Mouse (Mus musculus): ENCODE measurements around the gene Plod1. TPM values are rescaled to one million over a fixed set of nuclear protein-coding genes. Genes with fewer than 3 reads are reported as not detected.

Plod1 gene
- polyA plus RNA-seq, 1 experiment from 2014 or later, result 32.6 TPM

DNA sequence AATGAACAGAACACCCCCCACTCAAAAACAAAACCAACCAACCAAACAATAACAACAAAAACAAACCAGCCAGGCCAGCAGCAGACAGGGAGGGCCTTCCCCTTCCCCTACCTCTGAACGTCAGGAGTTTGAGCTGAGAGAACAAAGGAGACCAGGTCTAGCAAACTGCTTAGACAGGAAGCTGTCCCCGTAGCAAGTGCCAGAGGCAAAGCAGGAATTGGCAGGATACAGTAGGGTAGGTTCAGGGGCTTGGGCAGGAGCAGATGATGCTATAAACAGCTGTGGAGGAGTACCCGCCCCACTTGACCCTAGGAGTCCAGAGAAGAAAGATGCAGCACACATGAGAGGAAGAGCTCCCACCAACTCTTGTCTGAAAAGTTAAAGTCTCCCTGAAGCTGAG lies 2.4 kb downstream of the Plod1 start:
- Histone ChIP-seq H3K4me3 (ENCODE audit: low read depth, low read length) (no peak overlapping the region), H3K27me3 (replicated peaks; ENCODE audit: control insufficient read depth, insufficient read depth, low read length) (no peaks in the 10 kb centered on the region), H3K36me3 (ENCODE audit: control insufficient read depth, insufficient read depth, low read length) (0 out of 2 replicates have a peak, but pooled peaks cover 2% of the 10 kb centered on the region), H3K4me2 (no peak overlapping the region), H3K9me3 (ENCODE audit: control insufficient read depth, low read length) (no peaks in the 10 kb centered on the region), H3K4me1 (replicated peaks; ENCODE audit: control insufficient read depth, insufficient read depth, low read length) (peaks cover 7% of the 10 kb centered on the region), H3K9ac (ENCODE audit: low read depth, low read length) (no peak overlapping the region), H3K27ac (ENCODE audit: low read depth, low read length) (no peak overlapping the region)
- DNase-seq (ENCODE audit: low spot score) (no peak), ATAC-seq (replicated peaks; ENCODE audit: low FRiP score) (no peak)
- WGBS, result 59% methylated on average over 3 of the region's 3 CpGs

DNA sequence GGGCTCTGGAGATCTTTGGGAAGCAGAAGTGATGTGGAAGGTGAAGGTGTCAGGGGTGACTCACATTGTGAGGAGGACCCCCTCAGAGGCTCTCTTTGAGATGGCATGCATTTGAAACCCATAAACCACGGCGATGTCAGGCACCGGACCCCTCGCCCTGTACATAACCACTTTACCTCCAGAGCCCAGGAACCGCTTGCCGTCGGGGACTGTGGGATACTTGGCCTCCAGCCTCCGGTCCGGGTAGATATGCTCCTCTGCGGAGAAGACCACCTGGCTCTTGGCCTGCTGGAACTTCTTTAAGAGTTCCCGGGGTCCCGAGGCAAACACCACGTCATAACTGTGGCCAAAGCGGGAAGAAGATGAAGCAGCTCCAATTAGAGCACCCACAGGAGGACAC lies 5.6 kb downstream of the Plod1 start:
- DNase-seq (ENCODE audit: low spot score) (no peak), ATAC-seq (replicated peaks; ENCODE audit: low FRiP score) (no peak)
- Histone ChIP-seq H3K9ac (ENCODE audit: low read depth, low read length) (no peak overlapping the region), H3K27me3 (replicated peaks; ENCODE audit: control insufficient read depth, insufficient read depth, low read length) (no peaks in the 10 kb centered on the region), H3K36me3 (ENCODE audit: control insufficient read depth, insufficient read depth, low read length) (0 out of 2 replicates have a peak, but pooled peaks cover 2% of the 10 kb centered on the region), H3K27ac (ENCODE audit: low read depth, low read length) (no peak overlapping the region), H3K4me1 (replicated peaks; ENCODE audit: control insufficient read depth, insufficient read depth, low read length) (peaks cover 12% of the 10 kb centered on the region), H3K4me2 (no peak overlapping the region), H3K4me3 (ENCODE audit: low read depth, low read length) (no peak overlapping the region), H3K9me3 (ENCODE audit: control insufficient read depth, low read length) (no peaks in the 10 kb centered on the region)
- WGBS, result 92% methylated on average over 14 of the region's 14 CpGs

DNA sequence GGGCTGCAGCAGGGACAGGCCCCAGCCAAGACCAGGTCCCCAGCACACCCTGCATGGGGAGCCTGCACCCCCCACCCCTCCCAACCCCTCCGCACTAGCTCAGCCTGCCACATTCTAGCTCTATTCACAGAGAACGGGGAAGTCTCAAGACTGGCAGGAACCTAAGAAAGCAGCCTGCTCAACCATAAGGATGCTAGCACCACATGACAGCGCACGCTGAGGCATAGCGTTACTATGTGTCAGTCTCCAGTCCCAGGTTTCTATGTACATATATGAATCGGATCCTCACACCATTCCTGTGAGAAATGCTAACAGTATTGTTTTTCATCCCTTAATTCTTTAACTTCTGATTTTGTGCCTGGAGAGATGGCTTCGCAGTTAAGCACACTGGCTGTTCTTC lies 8.0 kb downstream of the Plod1 start:
- Histone ChIP-seq H3K4me3 (ENCODE audit: low read depth, low read length) (no peak overlapping the region), H3K4me2 (no peak overlapping the region; the same call in 1 of the 2 replicates), H3K27ac (ENCODE audit: low read depth, low read length) (no peak overlapping the region), H3K9me3 (ENCODE audit: control insufficient read depth, low read length) (no peaks in the 10 kb centered on the region), H3K4me1 (replicated peaks; ENCODE audit: control insufficient read depth, insufficient read depth, low read length) (peaks cover 8% of the 10 kb centered on the region), H3K27me3 (replicated peaks; ENCODE audit: control insufficient read depth, insufficient read depth, low read length) (no peaks in the 10 kb centered on the region), H3K9ac (ENCODE audit: low read depth, low read length) (no peak overlapping the region), H3K36me3 (ENCODE audit: control insufficient read depth, insufficient read depth, low read length) (peaks cover 9% of the 10 kb centered on the region; the same call in 1 of the 2 replicates)
- 68% methylated on average over 7 of the region's 7 CpGs for WGBS
- DNase-seq (ENCODE audit: low spot score), result no peak
- no peak; the same call in 1 of the 2 replicates for ATAC-seq (replicated peaks; ENCODE audit: low FRiP score)

DNA sequence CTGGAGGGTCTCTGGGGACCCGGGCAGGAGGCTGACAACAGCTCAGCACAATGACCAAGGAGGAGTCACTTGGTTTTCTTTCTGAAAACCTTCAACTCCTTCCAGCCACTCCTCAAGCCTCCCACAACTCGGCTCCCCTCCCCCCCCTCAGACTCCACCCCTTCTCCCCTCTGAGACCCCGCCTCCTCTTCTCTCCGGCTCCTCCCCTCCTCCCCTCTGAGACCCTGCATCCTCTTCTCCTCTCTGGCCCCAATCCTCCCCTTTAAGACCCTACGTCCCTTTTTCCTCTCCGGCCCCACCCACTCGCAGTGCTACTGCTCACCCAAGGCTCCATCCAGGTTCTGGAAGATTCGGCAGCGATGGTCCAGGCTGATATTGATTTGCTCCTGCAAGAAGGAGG lies 8.4 kb downstream of the Plod1 start:
- Histone ChIP-seq H3K9ac (ENCODE audit: low read depth, low read length) (no peak overlapping the region), H3K27ac (ENCODE audit: low read depth, low read length) (no peak overlapping the region), H3K36me3 (ENCODE audit: control insufficient read depth, insufficient read depth, low read length) (peaks cover 9% of the 10 kb centered on the region; the same call in 1 of the 2 replicates), H3K4me1 (replicated peaks; ENCODE audit: control insufficient read depth, insufficient read depth, low read length) (peaks cover 8% of the 10 kb centered on the region), H3K9me3 (ENCODE audit: control insufficient read depth, low read length) (no peaks in the 10 kb centered on the region), H3K27me3 (replicated peaks; ENCODE audit: control insufficient read depth, insufficient read depth, low read length) (no peaks in the 10 kb centered on the region), H3K4me3 (ENCODE audit: low read depth, low read length) (no peak overlapping the region), H3K4me2 (peak overlapping the region; percentile 38)
- 17% methylated on average over 9 of the region's 9 CpGs for WGBS
- DNase-seq (ENCODE audit: low spot score) (no peak), ATAC-seq (replicated peaks; ENCODE audit: low FRiP score) (peak; percentile 35)

DNA sequence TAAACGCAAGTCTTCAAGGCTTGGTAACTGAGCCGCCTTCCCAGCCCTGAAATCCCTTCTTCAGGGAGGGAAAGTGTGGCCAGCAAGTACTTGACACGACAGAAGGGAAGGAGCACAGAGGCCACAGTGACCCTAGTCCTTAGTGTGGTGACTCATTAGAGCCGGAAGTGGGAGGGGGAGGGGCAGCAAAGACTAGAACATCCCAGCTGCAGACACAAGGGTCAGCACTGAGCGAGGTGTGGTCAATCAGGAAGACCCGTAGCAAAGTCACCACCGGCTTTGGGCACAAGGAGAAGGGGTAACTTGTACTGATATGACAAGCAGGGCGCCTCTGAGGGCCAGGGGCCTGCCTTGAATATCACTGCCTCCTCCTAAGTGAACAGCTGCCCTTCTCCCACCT lies 8.9 kb downstream of the Plod1 start:
- 25% methylated on average over 8 of the region's 8 CpGs for WGBS
- H3K27ac ChIP-seq (ENCODE audit: low read depth, low read length), result no peak overlapping the region

DNA sequence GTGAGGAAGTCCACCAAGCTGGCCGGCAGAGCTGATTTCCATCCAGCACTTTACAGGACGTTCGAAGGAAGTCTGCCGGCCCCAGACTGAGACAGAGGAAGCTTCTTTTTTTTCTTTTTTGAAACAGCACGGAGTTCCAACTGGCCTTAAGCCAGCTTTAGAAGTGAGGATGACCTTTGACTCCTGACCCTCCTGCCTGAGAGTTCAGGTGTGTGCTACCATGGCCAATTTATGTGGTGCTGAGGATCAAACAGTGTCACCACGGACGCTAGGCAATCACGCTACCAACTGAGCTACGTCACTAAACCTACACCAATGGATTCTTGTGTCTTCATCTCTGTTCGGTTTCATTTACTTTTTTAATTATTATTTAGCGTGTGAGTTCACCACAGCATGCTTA lies 14.2 kb downstream of the Plod1 start:
- Histone ChIP-seq H3K27me3 (replicated peaks; ENCODE audit: control insufficient read depth, insufficient read depth, low read length) (no peaks in the 10 kb centered on the region), H3K27ac (ENCODE audit: low read depth, low read length) (no peak overlapping the region), H3K36me3 (ENCODE audit: control insufficient read depth, insufficient read depth, low read length) (peaks cover 9% of the 10 kb centered on the region; the same call in 1 of the 2 replicates), H3K9me3 (ENCODE audit: control insufficient read depth, low read length) (no peaks in the 10 kb centered on the region), H3K4me2 (no peak overlapping the region), H3K4me1 (replicated peaks; ENCODE audit: control insufficient read depth, insufficient read depth, low read length) (no peaks in the 10 kb centered on the region), H3K9ac (ENCODE audit: low read depth, low read length) (no peak overlapping the region), H3K4me3 (ENCODE audit: low read depth, low read length) (no peak overlapping the region)
- 62% methylated on average over 11 of the region's 11 CpGs for WGBS
- no peak for DNase-seq (ENCODE audit: low spot score)
- no peak for ATAC-seq (replicated peaks; ENCODE audit: low FRiP score)

More for the DNA sequence above, 8.9 kb downstream of the Plod1 start:
- Histone ChIP-seq H3K27me3 (replicated peaks; ENCODE audit: control insufficient read depth, insufficient read depth, low read length) (no peaks in the 10 kb centered on the region), H3K9me3 (ENCODE audit: control insufficient read depth, low read length) (no peaks in the 10 kb centered on the region), H3K4me1 (replicated peaks; ENCODE audit: control insufficient read depth, insufficient read depth, low read length) (peaks cover 8% of the 10 kb centered on the region), H3K4me3 (ENCODE audit: low read depth, low read length) (no peak overlapping the region), H3K4me2 (peak overlapping the region; percentile 38), H3K36me3 (ENCODE audit: control insufficient read depth, insufficient read depth, low read length) (peaks cover 11% of the 10 kb centered on the region; the same call in 1 of the 2 replicates), H3K9ac (ENCODE audit: low read depth, low read length) (no peak overlapping the region)
- DNase-seq (ENCODE audit: low spot score), result no peak
- peak; percentile 50; the same call in 1 of the 2 replicates for ATAC-seq (replicated peaks; ENCODE audit: low FRiP score)

DNA sequence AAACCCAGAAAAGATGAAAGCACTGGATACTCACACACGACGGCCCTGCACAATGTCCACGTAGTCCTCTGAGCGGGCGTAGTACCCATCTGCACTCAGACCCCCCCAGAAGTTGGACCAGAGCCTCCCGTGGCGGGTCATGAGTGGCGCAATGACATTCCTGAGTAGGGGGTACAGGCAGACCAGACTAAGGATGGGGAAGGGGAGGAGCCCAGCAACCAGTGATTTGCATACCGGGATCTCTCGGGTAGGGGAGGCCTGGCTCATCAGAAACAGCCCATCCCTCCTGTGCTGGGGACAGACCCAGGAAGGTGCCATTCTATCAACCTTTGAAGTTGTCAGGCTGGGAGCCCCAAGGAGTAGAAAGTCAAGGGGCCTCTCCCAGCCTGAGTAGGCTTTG lies 15.6 kb downstream of the Plod1 start:
- DNase-seq (ENCODE audit: low spot score) (no peak), ATAC-seq (replicated peaks; ENCODE audit: low FRiP score) (no peak)
- H3K9me3 ChIP-seq (ENCODE audit: control insufficient read depth, low read length), result no peaks in the 10 kb centered on the region
- no peaks in the 10 kb centered on the region for H3K4me1 ChIP-seq (replicated peaks; ENCODE audit: control insufficient read depth, insufficient read depth, low read length)
- H3K4me2 ChIP-seq, result no peak overlapping the region
- no peak overlapping the region for H3K4me3 ChIP-seq (ENCODE audit: low read depth, low read length)
- peaks cover 11% of the 10 kb centered on the region; the same call in 1 of the 2 replicates for H3K36me3 ChIP-seq (ENCODE audit: control insufficient read depth, insufficient read depth, low read length)
- 58% methylated on average over 10 of the region's 10 CpGs for WGBS
- H3K27me3 ChIP-seq (replicated peaks; ENCODE audit: control insufficient read depth, insufficient read depth, low read length), result no peaks in the 10 kb centered on the region
- no peak overlapping the region for H3K9ac ChIP-seq (ENCODE audit: low read depth, low read length)
- H3K27ac ChIP-seq (ENCODE audit: low read depth, low read length), result no peak overlapping the region

DNA sequence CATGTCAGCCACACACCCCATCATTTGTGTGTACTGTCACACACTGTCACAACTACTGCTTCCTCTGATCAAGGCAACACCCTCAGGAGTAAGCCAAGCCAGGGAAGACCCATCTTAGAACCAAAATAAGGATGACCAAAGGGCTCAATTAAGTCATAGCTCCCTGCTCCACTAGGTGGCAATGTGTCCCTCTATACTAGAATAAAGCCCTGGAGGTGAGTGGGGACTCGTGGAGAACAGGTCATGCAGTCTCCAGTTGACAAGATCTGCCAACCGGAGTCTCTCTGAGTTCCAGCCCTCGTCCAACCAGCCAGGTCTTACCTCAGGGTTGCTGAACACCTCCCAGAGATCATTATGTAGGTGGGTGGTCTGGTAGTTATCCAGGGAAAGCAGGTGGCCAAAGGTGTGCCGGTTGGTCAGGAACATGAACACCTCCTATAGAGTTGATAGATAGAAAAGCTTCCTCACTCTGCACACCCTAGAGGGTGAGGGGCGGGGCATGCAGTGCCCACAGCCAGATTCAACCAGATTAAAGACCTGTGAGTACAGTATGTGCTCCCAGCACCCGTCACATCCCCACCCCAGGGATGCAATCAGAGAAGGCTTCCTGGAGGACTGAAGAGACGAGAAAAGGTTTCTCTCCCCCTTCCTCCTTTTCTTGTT lies 18.0 kb downstream of the Plod1 start:
- ATAC-seq (replicated peaks; ENCODE audit: low FRiP score) (peak; percentile 57), DNase-seq (ENCODE audit: low spot score) (no peak)
- H3K27me3 ChIP-seq (replicated peaks; ENCODE audit: control insufficient read depth, insufficient read depth, low read length), result no peaks in the 10 kb centered on the region
- 58% methylated on average over 7 of the region's 7 CpGs for WGBS
- no peaks in the 10 kb centered on the region for H3K9me3 ChIP-seq (ENCODE audit: control insufficient read depth, low read length)
- H3K4me2 ChIP-seq, result no peak overlapping the region
- H3K4me1 ChIP-seq (replicated peaks; ENCODE audit: control insufficient read depth, insufficient read depth, low read length), result no peaks in the 10 kb centered on the region
- no peak overlapping the region for H3K9ac ChIP-seq (ENCODE audit: low read depth, low read length)
- no peak overlapping the region for H3K27ac ChIP-seq (ENCODE audit: low read depth, low read length)
- no peak overlapping the region for H3K4me3 ChIP-seq (ENCODE audit: low read depth, low read length)
- H3K36me3 ChIP-seq (ENCODE audit: control insufficient read depth, insufficient read depth, low read length), result peaks cover 4% of the 10 kb centered on the region; the same call in 1 of the 2 replicates

DNA sequence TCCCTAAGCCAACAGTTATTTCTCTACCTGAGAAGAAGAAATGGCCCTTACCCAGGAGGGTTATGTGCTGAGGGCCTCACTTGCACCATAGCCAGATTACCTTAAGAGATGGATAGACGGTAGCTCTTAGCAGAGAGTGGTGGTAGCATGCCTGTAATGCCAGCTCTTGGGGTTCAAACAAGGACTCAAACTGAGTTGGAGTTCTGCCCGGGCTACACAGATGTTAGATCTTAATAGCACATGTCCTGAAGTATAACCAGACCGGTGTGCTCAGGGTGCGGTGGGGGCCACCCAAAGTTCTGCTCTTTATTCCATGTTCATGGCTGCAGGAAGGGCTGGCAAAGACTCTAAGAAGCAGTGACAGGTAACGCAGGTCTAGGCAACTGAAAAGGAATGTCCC lies 27.1 kb downstream of the Plod1 start:
- Histone ChIP-seq H3K9ac (ENCODE audit: low read depth, low read length) (no peak overlapping the region), H3K9me3 (ENCODE audit: control insufficient read depth, low read length) (no peaks in the 10 kb centered on the region), H3K36me3 (ENCODE audit: control insufficient read depth, insufficient read depth, low read length) (no peaks in the 10 kb centered on the region), H3K4me2 (no peak overlapping the region), H3K4me3 (ENCODE audit: low read depth, low read length) (no peak overlapping the region), H3K4me1 (replicated peaks; ENCODE audit: control insufficient read depth, insufficient read depth, low read length) (peaks cover 4% of the 10 kb centered on the region; the same call in 1 of the 2 replicates), H3K27me3 (replicated peaks; ENCODE audit: control insufficient read depth, insufficient read depth, low read length) (no peaks in the 10 kb centered on the region), H3K27ac (ENCODE audit: low read depth, low read length) (no peak overlapping the region)
- 93% methylated on average over 5 of the region's 5 CpGs for WGBS
- DNase-seq (ENCODE audit: low spot score), result no peak
- no peak for ATAC-seq (replicated peaks; ENCODE audit: low FRiP score)

Data from liver, embryonic 11.5 days (tissue).